Mouse (Mus musculus): ENCODE data around the gene Dek.

- TF ChIP-seq POLR2A (IDR thresholded peaks at IDR 0.05; ENCODE audit: extremely low read depth, insufficient read depth, low read length) (no peak), CTCF (IDR thresholded peaks at IDR 0.05; ENCODE audit: low read depth, low read length) (no peak)
These were observed 61.4 kb downstream of the Dek start, which contains the start of gene Tpmt for GRCm38 (mm10) chr13:47044617-47044947.

Measured in liver, adult 2 months (tissue).